Mouse (Mus musculus) liver, postnatal 0 days (tissue): ENCODE data around the gene Odc1. TPM values are rescaled to one million over a fixed set of nuclear protein-coding genes. Genes with fewer than 3 reads are reported as not detected.

Experiments used
- ATAC-seq: fragments of 200-750 bp; cut with Nextera tagmentation; 2 replicates; pipeline ENCODE4 v1.8.0; 2017; ENCODE audit warnings: mild to moderate bottlenecking, moderate library complexity
- DNase-seq: peaks from one replicate; pipeline ENCODE4 v3.0.0-alpha.2; 2016
- H3K27ac ChIP-seq: fragments of 300-500 bp; sonication (generic); 2 replicates; pipeline ENCODE4 v1.5.1; 2014; ENCODE audit warnings: antibody characterized with exemption, moderate library complexity, mild to moderate bottlenecking, low read depth
- H3K27me3 ChIP-seq: fragments of 300-500 bp; sonication (generic); 2 replicates; pipeline ENCODE4 v1.6.1; 2014; ENCODE audit warnings: low read length, control low read depth, mixed read lengths; ENCODE audit not compliant: insufficient read depth
- H3K36me3 ChIP-seq: fragments of 300-500 bp; sonication (generic); replicated peaks from 2 replicates; pipeline ENCODE4 v1.6.1; 2014; ENCODE audit warnings: mild to moderate bottlenecking, control low read depth, low read length, moderate library complexity, mixed read lengths; ENCODE audit not compliant: insufficient read depth
- H3K4me1 ChIP-seq: fragments of 300-500 bp; sonication (generic); 2 replicates; pipeline ENCODE4 v1.6.1; 2014; ENCODE audit warnings: antibody characterized with exemption, mild to moderate bottlenecking, control low read depth; ENCODE audit not compliant: insufficient read depth
- H3K4me2 ChIP-seq: fragments of 300-500 bp; sonication (generic); 2 replicates; pipeline ENCODE4 v1.6.1; 2014; ENCODE audit warnings: low read depth, mild to moderate bottlenecking, low read length, moderate library complexity, mixed read lengths
- H3K4me3 ChIP-seq: fragments of 300-500 bp; sonication (generic); 2 replicates; pipeline ENCODE4 v1.5.1; 2014; ENCODE audit warnings: low read depth, low read length
- H3K9ac ChIP-seq: fragments of 300-500 bp; sonication (generic); replicated peaks from 2 replicates; pipeline ENCODE4 v1.6.1; 2014; ENCODE audit warnings: mild to moderate bottlenecking, moderate library complexity
- H3K9me3 ChIP-seq: fragments of 300-500 bp; sonication (generic); 2 replicates; pipeline ENCODE4 v1.6.1; 2016; ENCODE audit warnings: mild to moderate bottlenecking, control low read depth, low read length, mixed read lengths
- CTCF ChIP-seq: sonication (generic); IDR thresholded peaks from 2 replicates; pipeline ENCODE4 v1.5.1; 2016; ENCODE audit warnings: antibody characterized with exemption, low read depth
- EP300 ChIP-seq: IDR thresholded peaks from 2 replicates; pipeline ENCODE4 v1.6.1; 2016; ENCODE audit warnings: antibody characterized with exemption, low read depth, mild to moderate bottlenecking
- WGBS: fragments of 180-500 bp; shearing (Covaris S2); extraction: QIAGEN DNeasy Blood & Tissue Kit; methylation state at CpG from one replicate; pipeline ENCODE4 v1.1.7; 2014; ENCODE audit not compliant: insufficient replicate concordance; 5-methylcytosine and 5-hydroxymethylcytosine counted together
- polyA plus RNA-seq: library from polyadenylated mRNA; unstranded; fragments of >200 nt; fragmentation: Nextera tagmentation; extraction: Ambion mirVana; gene quantifications from 2 replicates; pipeline ENCODE4 v1.2.1, GENCODE M21; 2015

The Odc1 gene
- 158 and 161 TPM in 2 replicates for polyA plus RNA-seq

- Histone ChIP-seq H3K9ac (peak within 1 kb of the TSS; percentile 97), H3K36me3 (peaks cover 30% of the 10 kb centered on the region), H3K4me3 (peak within 1 kb of the TSS; percentile 99), H3K27me3 (no peaks in the 10 kb centered on the region), H3K27ac (peak within 1 kb of the TSS; percentile 95), H3K4me1 (peaks cover 33% of the 10 kb centered on the region), H3K4me2 (peak within 1 kb of the TSS; percentile 93), H3K9me3 (no peaks in the 10 kb centered on the region)
- WGBS, result 3% methylated on average over 67 of the region's 98 CpGs
- peak; percentile 99 for DNase-seq
- peak; percentile 94 for ATAC-seq
- peak; percentile 42 for TF ChIP-seq CTCF
- TF ChIP-seq EP300, result no peak; the same call in 1 of the 2 replicates
Measured at GRCm38 (mm10) chr12:17544209-17545106, at the start of gene Odc1. Gene Odc1, plus strand, starts transcription at chr12:17544794.

- ATAC-seq, result no peak
- Histone ChIP-seq H3K27me3 (no peaks in the 10 kb centered on the region), H3K4me3 (no peak overlapping the region), H3K4me1 (peaks cover 6% of the 10 kb centered on the region; the same call in 1 of the 2 replicates), H3K9ac (no peak overlapping the region), H3K4me2 (no peak overlapping the region), H3K27ac (no peak overlapping the region), H3K36me3 (no peaks in the 10 kb centered on the region), H3K9me3 (no peaks in the 10 kb centered on the region)
- 40% methylated on average over 4 of the region's 4 CpGs for WGBS
- no peak for DNase-seq
- TF ChIP-seq EP300, result no peak
- no peak for TF ChIP-seq CTCF
Measured at GRCm38 (mm10) chr12:17494809-17495208, 49.8 kb upstream of the Odc1 start.

DNA sequence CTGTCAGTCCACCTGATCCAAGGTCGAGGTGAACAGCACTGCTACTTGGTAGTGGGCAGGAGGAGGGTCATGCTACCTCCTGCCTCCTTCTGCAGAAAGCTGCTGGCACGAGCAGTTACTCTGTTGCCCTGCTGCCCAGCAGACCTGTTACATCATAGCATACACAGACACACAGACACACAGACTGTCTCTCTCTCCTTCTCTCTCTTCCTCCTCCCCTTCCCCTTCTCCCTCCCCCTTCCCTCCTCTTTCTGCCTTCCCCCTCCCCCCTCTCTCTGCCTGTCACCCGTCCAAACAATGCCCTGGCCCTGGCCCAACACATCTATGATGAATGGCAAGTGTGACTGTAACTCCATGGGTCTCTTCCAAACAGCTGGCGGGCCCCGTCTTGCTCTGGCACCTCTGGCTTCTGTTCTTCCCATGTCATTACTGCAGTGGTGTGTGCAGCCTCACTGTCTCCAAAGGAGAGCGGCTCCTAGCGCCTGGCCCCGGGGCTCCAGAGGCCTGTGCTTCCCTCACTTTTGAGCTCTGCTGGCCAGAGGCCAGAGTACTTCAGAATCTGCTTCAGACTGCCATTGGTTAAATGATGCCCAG, 48.6 kb upstream of the Odc1 start:
- TF ChIP-seq CTCF, result no peak
- no peak for TF ChIP-seq EP300
- Histone ChIP-seq H3K4me2 (no peak overlapping the region), H3K27me3 (no peaks in the 10 kb centered on the region), H3K4me1 (peaks cover 6% of the 10 kb centered on the region; the same call in 1 of the 2 replicates), H3K36me3 (no peaks in the 10 kb centered on the region), H3K27ac (no peak overlapping the region), H3K9ac (no peak overlapping the region), H3K4me3 (no peak overlapping the region), H3K9me3 (no peaks in the 10 kb centered on the region)
- DNase-seq (peak; percentile 36), ATAC-seq (peak; percentile 27)
- 32% methylated on average over 8 of the region's 8 CpGs for WGBS

DNA sequence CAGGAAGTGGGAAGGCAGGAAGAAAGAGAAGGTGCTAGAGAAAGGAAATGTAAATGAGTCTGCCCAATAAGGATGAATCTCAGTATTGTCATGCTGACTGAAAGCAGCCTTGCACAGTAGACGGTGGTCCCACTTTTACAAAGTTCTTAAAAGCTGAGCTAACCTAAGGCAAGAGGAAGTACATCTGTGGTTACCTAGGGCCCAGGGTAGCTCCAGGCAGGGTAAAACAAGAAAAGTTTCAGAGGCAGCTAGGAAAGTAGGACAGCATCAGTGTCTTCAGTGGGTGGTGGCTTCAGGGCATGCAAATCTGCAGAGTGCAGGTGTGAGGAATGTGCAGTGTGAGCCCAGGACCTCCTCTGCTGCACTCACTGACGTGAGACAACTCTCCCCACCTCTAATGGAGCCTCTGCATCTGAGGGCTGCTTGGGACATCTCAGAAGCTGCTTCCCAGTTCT, 38.9 kb upstream of the Odc1 start:
- peaks cover 34% of the 10 kb centered on the region for H3K4me1 ChIP-seq
- 35% methylated on average over 2 of the region's 2 CpGs for WGBS
- ATAC-seq (peak; percentile 43), DNase-seq (no peak)
- H3K4me3 ChIP-seq, result no peak overlapping the region
- no peak for TF ChIP-seq EP300
- TF ChIP-seq CTCF, result no peak
- H3K27me3 ChIP-seq, result no peaks in the 10 kb centered on the region
- peak overlapping the region; percentile 87 for H3K27ac ChIP-seq
- no peaks in the 10 kb centered on the region for H3K9me3 ChIP-seq
- H3K4me2 ChIP-seq, result peak overlapping the region; percentile 66
- no peaks in the 10 kb centered on the region for H3K36me3 ChIP-seq
- no peak overlapping the region for H3K9ac ChIP-seq

GRCm38 (mm10) chr12:17506117-17506993, 38.2 kb upstream of the Odc1 start:
- H3K9me3 ChIP-seq, result no peaks in the 10 kb centered on the region
- H3K27me3 ChIP-seq, result no peaks in the 10 kb centered on the region
- ATAC-seq (peak; percentile 96), DNase-seq (peak; percentile 73)
- WGBS, result 42% methylated on average over 5 of the region's 5 CpGs
- peak overlapping the region; percentile 66 for H3K4me2 ChIP-seq
- no peak overlapping the region for H3K4me3 ChIP-seq
- TF ChIP-seq CTCF, result no peak
- peak; percentile 100 for TF ChIP-seq EP300
- 0 out of 2 replicates have a peak overlapping the region, but pooled peaks have one; percentile 34 for H3K9ac ChIP-seq
- H3K27ac ChIP-seq, result peak overlapping the region; percentile 87
- H3K4me1 ChIP-seq, result peaks cover 34% of the 10 kb centered on the region
- no peaks in the 10 kb centered on the region for H3K36me3 ChIP-seq
